ENCODE assay signal across 23 mouse cellular contexts in the genomic region with DNA sequence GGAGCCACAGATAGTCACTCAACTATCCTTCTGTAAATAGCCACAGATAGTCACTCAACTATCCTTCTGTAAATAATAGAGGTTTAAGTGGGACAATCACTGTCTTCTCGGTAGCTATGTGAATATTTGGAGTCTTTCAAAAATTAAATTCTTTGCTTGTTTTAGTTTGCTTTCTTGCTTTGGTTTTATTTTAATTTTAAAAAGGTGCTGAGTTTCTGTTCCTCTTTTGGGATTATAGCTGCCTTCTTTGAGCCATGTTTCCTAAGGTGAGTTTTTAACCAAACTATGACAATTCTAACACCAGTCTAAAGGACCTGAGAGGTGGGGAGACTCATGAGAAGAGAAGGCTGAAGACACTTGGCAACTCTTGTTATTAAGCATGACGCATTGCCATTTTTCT. TPM values are rescaled to one million over a fixed set of nuclear protein-coding genes. Genes with fewer than 3 reads are reported as not detected.
A peak's percentile ranks its signal among the peaks of the same experiment; 100 is the strongest.
DNase-seq lines count a peak whose midpoint lies in the region; ATAC-seq and TF ChIP-seq lines count a peak whose summit lies in the region.
"Had no signal": no experiment of that assay in that cellular context is flagged by ENCODE, and none has a peak within 500 bp of the region (broad histone marks: within the 10 kb centered on the region; RNA-seq: fewer than 3 reads in every experiment).

No protein-coding gene starts in this region.

- H3K27ac ChIP-seq in midbrain, embryonic 11.5 days (ENCODE audit: low read depth, low read length), result no peak overlapping the region
- H3K27ac ChIP-seq in midbrain, embryonic 16.5 days (ENCODE audit: low read length), result no peak overlapping the region
- no peak overlapping the region for H3K27ac ChIP-seq in CH12.LX (ENCODE audit: insufficient read depth, low read depth)

- no peaks in the 10 kb centered on the region for H3K9me3 ChIP-seq in midbrain, embryonic 11.5 days (ENCODE audit: control insufficient read depth, low read length)
- H3K9me3 ChIP-seq in midbrain, embryonic 16.5 days (replicated peaks; ENCODE audit: control insufficient read depth, low read length, poor library complexity, severe bottlenecking), result no peaks in the 10 kb centered on the region
- H3K9me3 ChIP-seq in CH12.LX (replicated peaks; ENCODE audit: low read length), result no peaks in the 10 kb centered on the region
- H3K9me3 ChIP-seq: G1E had no signal

- H3K9ac ChIP-seq in midbrain, embryonic 11.5 days (ENCODE audit: low read length), result no peak overlapping the region
- H3K9ac ChIP-seq in midbrain, embryonic 16.5 days (ENCODE audit: low read depth, low read length), result no peak overlapping the region
- H3K9ac ChIP-seq in CH12.LX (ENCODE audit: insufficient read depth, low read depth), result no peak overlapping the region

- no peak overlapping the region for H3K4me3 ChIP-seq in midbrain, embryonic 11.5 days (ENCODE audit: low read depth, low read length)
- H3K4me3 ChIP-seq in midbrain, embryonic 16.5 days (ENCODE audit: low read depth, low read length), result no peak overlapping the region
- H3K4me3 ChIP-seq in CH12.LX (replicated peaks in 1 of 3; ENCODE audit: low read depth in 2 of 3, low read length in 2 of 3, poor library complexity in 1 of 3), result no peak overlapping the region

- in situ Hi-C loops in CH12.LX (cut with MboI; ENCODE audit: low pct_ligation_motif_present, low pct_unique_long_range_greater_than_20kb, low sequenced_read_pairs), result no loop called here

- no peak for TF ChIP-seq POLR2A in CH12.LX (IDR thresholded peaks at IDR 0.05; ENCODE audit: low read depth, low read length)

- 85% methylated on average over 2 of the region's 2 CpGs for WGBS in midbrain, embryonic 11.5 days
- WGBS in midbrain, embryonic 16.5 days, result 93% methylated on average over 2 of the region's 2 CpGs

- H3K4me1 ChIP-seq in midbrain, embryonic 11.5 days (ENCODE audit: control insufficient read depth, insufficient read depth, low read length), result no peaks in the 10 kb centered on the region
- no peaks in the 10 kb centered on the region for H3K4me1 ChIP-seq in midbrain, embryonic 16.5 days (ENCODE audit: control insufficient read depth, insufficient read depth, low read length)
- H3K4me1 ChIP-seq in CH12.LX (ENCODE audit: control insufficient read depth in 1 of 2, insufficient read depth in 2 of 2), result peaks cover 2 to 7% of the 10 kb centered on the region in 2 experiments; a peak in 1 of 4 replicates

- H3K4me2 ChIP-seq in midbrain, embryonic 11.5 days, result no peak overlapping the region
- H3K4me2 ChIP-seq in midbrain, embryonic 16.5 days (ENCODE audit: low read length), result no peak overlapping the region
- no peak overlapping the region for H3K4me2 ChIP-seq in CH12.LX (ENCODE audit: insufficient read depth, low read depth, poor library complexity, severe bottlenecking)

- no peak for TF ChIP-seq CTCF in CH12.LX (conservative IDR thresholded peaks at IDR 0.05 in 1 of 2, IDR thresholded peaks at IDR 0.05 in 1 of 2; ENCODE audit: low read depth in 2 of 2, low read length in 2 of 2)

- no peaks in the 10 kb centered on the region for H3K27me3 ChIP-seq in midbrain, embryonic 11.5 days (ENCODE audit: control insufficient read depth, insufficient read depth, low read length)
- no peaks in the 10 kb centered on the region for H3K27me3 ChIP-seq in midbrain, embryonic 16.5 days (ENCODE audit: control insufficient read depth, insufficient read depth, low read depth, low read length)
- no peaks in the 10 kb centered on the region for H3K27me3 ChIP-seq in CH12.LX (replicated peaks)
- H3K27me3 ChIP-seq: Patski had no signal

- no peaks in the 10 kb centered on the region for H3K36me3 ChIP-seq in midbrain, embryonic 11.5 days (ENCODE audit: control insufficient read depth, insufficient read depth, low read length)
- no peaks in the 10 kb centered on the region for H3K36me3 ChIP-seq in midbrain, embryonic 16.5 days (ENCODE audit: control insufficient read depth, insufficient read depth, low read length)
- H3K36me3 ChIP-seq in CH12.LX (replicated peaks in 1 of 2; ENCODE audit: control insufficient read depth in 1 of 2, insufficient read depth in 1 of 2, low read length in 1 of 2), result no peaks in the 10 kb centered on the region
- H3K36me3 ChIP-seq: G1E had no signal

- TF ChIP-seq RAD21 in CH12.LX (IDR thresholded peaks at IDR 0.05; ENCODE audit: low read depth, low read length), result no peak

- no peak for ATAC-seq in midbrain, embryonic 11.5 days (ENCODE audit: low FRiP score)
- no peak for ATAC-seq in midbrain, embryonic 16.5 days
- ATAC-seq: activated CD4-positive, CD25-positive, alpha-beta regulatory T cell, adult 4 months; CD4-positive, CD25-positive, alpha-beta regulatory T cell, adult 4 months; Patski had no signal

- TF ChIP-seq EP300 in CH12.LX (IDR thresholded peaks at IDR 0.05; ENCODE audit: low read length), result peak; percentile 68

- dilution Hi-C loops in CH12.LX (cut with MboI; ENCODE audit: extremely low pct_ligation_motif_present, extremely low pct_unique_long_range_greater_than_20kb, low sequenced_read_pairs), result no loop called here

- peak; percentile 19 for DNase-seq in midbrain, embryonic 11.5 days (ENCODE audit: low spot score, missing footprints)
- DNase-seq in A20 (ENCODE audit: low read depth, low spot score), result peak; percentile 22
- DNase-seq in CH12.LX (ENCODE audit: extremely low read depth), result no peak
- no peak for DNase-seq in cerebellum, adult 18-20 months
- DNase-seq in heart, postnatal 4 days, result no peak
- DNase-seq: adrenal gland, adult 2 months; adrenal gland, adult 8-10 months; adrenal gland, postnatal 10 days; adrenal gland, postnatal 14 days; adrenal gland, postnatal 25 days; adrenal gland, postnatal 36 days; B cell, adult 2 months; cerebellum, adult 11 months; cerebellum, adult 11-12 months; cerebellum, adult 2 months; cerebellum, adult 8-10 months; cerebellum, adult 9-10 months had no signal

- H3K79me2 ChIP-seq in CH12.LX (replicated peaks; ENCODE audit: control insufficient read depth, extremely low read depth, insufficient read depth, poor library complexity, severe bottlenecking), result no peaks in the 10 kb centered on the region

TF ChIP-seq in CH12.LX, 34 proteins besides CTCF, POLR2A, EP300 and RAD21:
- TF ChIP-seq NRF1 (IDR thresholded peaks at IDR 0.05; ENCODE audit: low read depth, low read length) (no peak), IRF4 (IDR thresholded peaks at IDR 0.05; ENCODE audit: low read depth, low read length) (peak; percentile 75), ELF1 (IDR thresholded peaks at IDR 0.05; ENCODE audit: low read depth, low read length) (no peak)
TF ChIP-seq in CH12.LX: peak in this region for 1.

RNA-seq across cellular contexts. Expression of a gene that starts 49.7 kb away (rescaled TPM):
- 1.8 and 2.1 TPM in 2 replicates for polyA plus RNA-seq in midbrain, embryonic 11.5 days (2014; fragmentation: Nextera tagmentation; extraction: Ambion mirVana)
- 2.6 and 2.7 TPM in 2 replicates for polyA plus RNA-seq in midbrain, embryonic 16.5 days (2015; fragmentation: Nextera tagmentation; extraction: Ambion mirVana)
- total RNA-seq in CH12.LX (2012; rRNA removed), result 0.29 and 0.98 TPM in 2 replicates
- total RNA-seq in CH12.LX (2014; rRNA removed), result 0.05 and 0.08 TPM in 2 replicates
- polyA plus RNA-seq in CH12.LX (2012; ENCODE audit: insufficient read length, low read depth), result 0.12 and 0.24 TPM in 2 replicates
- total RNA-seq in heart, postnatal 4 days (2021), result 1 to 10 TPM; 3.6 to 4.2 TPM
- total RNA-seq: MEL had no signal
- polyA plus RNA-seq: activated CD4-positive, CD25-positive, alpha-beta regulatory T cell, adult 4 months; CD4-positive, CD25-positive, alpha-beta regulatory T cell, adult 4 months; G1E had no signal

Comparison
In these comparisons a context has a peak if more than half of its experiments do, and no peak if none do; other contexts are left out.
1. DNase-seq: peak in midbrain, embryonic 11.5 days (single experiment) and A20 (single experiment); none in CH12.LX (single experiment), cerebellum, adult 18-20 months (0 of 2) and heart, postnatal 4 days (single experiment).